Mouse (Mus musculus) megakaryocyte progenitor cell, adult 5-6 weeks (primary cell): ENCODE results near the gene Cacna1c. TPM values are rescaled to one million over a fixed set of nuclear protein-coding genes. Genes with fewer than 3 reads are reported as not detected.

Source experiments
- ATAC-seq: replicated peaks from 2 replicates; pipeline ENCODE4 v1.8.0; 2016; ENCODE audit warnings: mild to moderate bottlenecking, moderate TSS enrichment, inconsistent platforms; ENCODE audit not compliant: poor library complexity
- total RNA-seq, 2 experiments: library from RNA; stranded (forward) in 1 of 2; stranded (reverse) in 1 of 2; fragments of 157-497, 149-512 nt in 1 of 2; fragments of 200-1000 nt in 1 of 2; gene quantifications; 2 replicates each; pipeline versions ENCODE4 v1.2.3 to v1.2.4; 2015 to 2017

Cacna1c gene
- total RNA-seq, 2 experiments from 2014 or later = not detected

DNA sequence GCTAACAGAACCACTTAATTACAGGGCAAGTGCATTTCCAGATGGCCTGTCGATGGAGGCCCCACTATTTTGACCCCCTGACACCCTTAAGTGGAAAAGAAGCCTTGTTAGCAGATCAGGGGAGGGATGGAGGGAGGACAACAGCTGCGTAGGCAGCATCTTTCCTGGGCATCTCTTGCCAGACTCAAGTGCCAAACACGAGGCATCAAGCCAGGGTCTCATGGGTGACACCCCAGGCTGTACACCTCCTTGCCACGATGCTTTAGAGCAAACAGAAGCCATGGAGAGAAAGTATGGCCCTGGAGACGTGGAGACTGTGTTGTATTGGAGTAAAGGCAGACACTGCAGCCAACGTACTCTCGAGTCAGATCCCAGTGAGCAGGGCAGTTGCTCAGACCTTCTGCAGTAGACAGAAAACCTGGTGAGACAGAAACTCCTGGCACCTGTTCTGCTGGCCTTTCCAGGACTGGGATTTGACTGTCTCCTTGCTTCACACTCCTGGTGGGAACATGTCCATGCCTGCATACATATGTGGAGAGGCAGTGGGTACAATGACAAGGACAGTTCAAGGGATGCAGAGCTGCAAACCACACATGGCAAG, 325.9 kb downstream of the Cacna1c start:
- no peak for ATAC-seq

DNA sequence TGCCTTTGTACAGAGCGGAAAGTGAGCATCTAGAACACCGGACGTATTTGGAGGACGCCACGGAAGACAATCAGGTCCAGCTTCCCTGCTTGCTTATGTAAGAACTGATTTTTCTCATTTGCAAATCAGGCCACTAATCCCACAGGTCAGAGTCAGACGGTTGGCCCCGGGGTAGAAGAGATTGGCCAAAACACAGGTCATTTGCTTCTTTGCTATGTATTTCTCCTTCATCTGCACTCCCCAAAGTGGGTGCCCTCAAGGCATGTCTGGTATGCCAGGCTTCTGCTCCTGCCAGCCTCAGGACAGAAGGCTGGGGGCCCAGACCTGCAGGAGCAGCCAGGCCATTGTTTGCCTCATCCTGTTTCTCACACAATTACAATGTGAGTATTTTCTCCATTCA, 328.8 kb downstream of the Cacna1c start:
- ATAC-seq = no peak

DNA sequence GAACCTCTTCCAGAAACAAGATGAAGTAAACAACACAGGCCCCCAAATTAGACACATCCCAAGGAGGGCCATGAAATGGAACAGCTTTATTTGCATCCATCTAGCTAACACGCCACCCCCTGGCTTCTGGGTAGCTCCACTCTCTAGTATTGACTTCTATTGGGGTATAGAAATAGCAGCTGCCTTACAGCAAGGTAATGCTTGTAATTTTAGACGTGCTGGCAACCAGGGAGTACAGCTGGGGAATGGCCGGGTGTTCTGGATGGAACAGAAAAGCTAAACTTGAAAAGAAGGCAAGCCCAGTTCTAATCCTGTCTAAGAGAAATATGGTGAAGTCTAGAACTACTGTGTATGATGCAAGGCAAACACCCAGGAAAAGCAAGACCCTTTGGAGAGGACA, 329.3 kb downstream of the Cacna1c start:
- ATAC-seq = no peak

DNA sequence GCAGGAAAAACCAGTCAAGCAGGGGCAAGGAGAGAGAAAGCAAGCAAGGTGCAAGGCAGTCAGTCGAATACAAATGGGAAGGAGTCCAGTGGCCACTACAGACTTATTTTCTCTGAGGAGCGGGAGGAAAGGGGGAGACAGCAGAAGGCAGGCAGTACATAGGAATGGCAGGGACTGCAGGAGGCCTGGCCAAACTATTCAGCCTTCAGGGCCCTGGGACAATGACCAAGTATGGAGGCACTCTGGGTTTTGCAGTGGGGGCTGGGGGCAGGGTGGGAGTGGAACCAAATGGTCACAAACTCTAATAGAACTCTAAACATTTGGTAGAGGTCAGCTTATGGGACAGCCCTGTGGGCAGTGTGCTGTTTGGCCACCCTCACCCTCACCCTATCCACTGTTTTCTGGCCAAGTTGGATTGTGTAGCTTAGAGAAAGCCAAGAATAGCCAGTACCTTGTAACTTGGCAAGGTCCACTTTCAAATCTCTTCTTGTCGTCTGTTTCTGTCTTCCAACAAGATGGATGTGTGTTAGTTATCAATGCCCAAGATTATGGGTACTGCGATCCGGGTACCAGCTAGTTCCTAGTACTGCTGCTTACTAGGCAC, 330.3 kb downstream of the Cacna1c start:
- ATAC-seq = no peak

DNA sequence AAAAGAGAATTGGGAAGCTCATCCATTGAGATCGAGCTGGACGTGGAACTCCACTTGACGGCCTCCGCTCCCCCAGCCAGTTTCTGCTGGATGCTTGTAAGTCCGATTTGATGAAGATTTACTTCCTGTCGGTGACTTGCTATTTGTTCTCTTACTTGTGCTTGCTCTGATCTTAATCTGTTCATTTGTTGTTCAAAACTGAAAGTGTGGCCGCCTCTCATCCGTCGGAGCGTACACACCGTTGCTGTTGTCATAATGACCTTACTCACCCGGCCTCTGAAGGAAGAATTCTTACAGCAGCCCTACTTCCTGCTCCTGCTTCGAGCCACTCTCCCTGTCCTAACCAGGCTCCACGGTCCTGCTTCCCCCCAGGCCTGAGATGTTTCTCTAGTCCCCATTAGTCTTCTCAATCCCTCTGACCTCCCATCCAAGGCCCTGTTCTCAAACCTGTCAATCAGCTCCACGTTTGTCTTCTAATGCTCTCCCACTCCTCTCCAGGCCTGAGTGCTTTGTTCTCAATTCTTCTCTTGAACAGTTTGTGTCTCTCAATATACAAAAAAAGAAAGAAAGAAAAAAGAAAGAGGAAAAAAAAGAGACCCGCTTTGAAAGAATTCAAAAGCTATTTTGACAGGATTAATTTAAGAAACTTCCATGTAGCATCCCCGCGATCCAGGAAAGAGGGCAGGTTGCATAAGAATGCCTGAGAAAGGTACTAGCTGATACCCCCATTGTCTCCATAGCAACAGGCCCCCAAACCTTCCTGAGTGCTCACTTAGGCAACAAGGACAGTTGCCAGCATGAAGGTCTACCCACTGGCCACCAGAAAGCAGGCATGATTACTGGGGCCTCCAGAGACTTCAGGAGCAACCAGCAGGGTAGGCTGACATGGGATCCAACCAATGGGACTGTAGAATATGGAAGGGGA, 331.3 kb downstream of the Cacna1c start:
- no peak for ATAC-seq

DNA sequence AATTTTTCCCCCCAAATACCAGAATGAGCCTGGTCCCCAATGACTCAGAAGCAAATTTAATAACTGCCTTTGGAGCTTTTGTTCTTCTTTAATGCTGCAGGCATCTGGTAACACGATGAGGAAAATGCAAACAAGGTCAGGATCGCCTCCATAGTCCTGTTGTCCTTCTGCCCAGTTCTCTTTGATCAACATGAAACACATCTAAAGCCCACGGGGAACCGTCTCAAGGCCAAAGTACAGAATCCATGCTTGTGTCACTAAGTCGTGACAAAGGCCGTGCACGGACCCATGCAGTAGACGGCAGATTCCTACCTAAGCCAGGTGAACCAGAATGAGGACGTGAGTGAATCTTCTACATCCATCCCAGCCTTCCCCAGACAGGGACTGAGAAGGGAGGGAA, 333.5 kb downstream of the Cacna1c start:
- no peak for ATAC-seq

DNA sequence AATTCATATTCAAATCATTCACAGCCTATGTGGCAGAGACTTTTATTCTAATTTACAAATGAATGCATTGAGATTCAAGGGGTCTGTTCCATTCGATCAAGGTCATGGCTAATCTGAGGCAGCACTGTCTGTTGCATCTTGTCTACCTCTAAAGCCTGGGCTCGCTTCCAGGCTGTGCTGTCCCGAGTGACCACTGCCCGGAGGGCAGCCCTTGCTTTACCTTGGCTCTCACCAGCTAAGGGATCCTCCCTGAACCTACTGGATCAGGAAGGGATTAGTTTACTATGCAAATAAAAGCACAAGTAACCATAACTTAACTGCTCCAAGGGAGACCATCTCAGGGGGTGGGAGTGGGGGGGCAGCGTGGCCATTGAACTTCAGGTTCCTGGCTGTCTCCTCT, 334.1 kb downstream of the Cacna1c start:
- ATAC-seq = no peak

DNA sequence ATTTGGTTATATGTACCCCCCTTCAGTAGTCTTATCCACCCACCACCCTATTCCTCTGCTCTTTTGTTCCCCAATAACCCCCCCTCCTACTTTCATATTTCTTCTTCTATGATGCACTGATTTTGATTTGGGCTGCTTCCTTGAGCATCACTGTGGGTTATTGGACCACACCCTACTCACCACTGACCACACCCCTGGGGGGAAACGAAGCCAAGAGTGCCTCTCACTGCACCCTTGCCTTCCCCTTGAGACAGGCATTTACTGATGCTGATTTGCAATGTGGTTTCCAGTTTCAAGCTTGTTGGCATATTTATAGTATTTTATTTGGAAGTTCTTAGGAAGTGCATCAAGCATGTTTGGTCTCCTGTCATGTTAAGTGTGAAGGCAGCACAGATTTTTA, 337.8 kb downstream of the Cacna1c start:
- ATAC-seq = no peak

DNA sequence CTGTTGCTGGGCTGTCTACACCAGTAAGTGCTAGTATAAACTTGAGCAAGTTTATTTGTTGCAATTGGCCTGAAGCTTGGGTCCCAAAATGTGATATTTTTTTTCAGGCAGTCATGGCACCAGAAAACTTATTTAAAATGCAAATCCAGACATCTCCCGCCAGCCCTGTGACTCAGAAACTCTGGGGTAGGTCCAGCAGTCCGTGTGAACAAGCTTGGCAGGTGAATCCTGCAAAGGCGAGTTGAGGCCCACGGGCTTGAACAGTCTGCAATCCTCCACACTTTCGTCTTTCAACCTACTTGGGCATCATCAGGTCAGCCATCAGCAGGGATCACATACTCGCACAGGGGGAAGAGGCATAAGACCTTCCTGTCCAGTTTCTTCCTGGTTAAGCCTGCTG, 344.1 kb downstream of the Cacna1c start:
- ATAC-seq = no peak

DNA sequence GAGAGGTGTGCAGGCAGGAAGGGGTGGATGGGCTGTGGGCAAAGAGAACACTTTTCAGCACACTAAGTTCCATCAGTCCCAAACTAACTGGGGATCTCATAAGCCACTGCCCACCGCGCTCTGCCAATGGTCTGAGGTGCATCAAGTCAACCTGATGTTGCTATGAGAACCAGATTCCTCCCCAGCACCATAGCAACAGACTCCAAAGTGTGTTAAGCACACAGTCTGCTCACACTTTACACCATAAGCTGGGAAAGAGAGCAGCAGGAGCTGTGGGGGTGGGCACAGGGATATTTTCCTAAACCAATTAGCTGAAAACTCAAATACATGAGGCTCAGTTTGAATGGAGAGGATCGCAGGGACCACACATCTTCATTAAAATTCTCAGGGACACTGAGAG, 345.1 kb downstream of the Cacna1c start:
- ATAC-seq = no peak

DNA sequence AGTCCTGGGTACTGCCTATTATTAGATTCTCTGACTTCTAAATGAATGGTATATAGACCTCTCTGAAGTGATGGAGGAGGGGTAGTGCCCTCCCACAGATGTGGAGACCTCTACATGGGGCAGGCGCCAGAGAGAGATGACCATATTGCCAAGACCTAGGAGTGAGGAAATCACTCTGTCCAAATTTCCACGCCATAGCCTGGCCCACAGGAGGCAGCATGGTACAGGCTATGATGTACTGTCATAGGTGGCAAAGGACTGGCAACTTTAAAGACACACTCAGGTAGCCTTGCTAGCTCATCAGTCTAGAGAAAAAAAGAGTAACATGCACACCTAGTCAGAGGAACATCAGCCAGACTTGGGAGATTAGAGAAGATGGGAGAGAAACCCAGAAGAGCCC, 347.6 kb downstream of the Cacna1c start:
- ATAC-seq = no peak

DNA sequence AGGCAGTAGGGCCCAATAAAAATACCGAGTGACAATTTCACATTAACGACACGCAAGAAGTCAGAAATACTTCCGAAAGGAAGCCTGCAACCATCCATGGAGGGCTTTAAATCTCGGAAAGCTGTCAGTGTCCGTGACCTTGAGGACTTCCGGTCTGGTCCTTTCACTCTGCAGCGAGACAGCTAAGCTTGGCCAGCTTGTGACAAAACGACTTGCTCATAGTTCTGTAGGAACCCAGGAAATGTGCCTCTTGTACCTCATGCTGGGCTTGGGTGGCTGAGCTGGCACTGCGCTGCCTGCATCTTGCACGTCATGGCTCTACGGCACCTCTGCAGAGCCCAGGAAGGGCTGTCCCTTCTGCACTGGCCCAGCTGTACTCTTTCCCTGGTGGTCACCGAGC, 348.5 kb downstream of the Cacna1c start:
- ATAC-seq = no peak

DNA sequence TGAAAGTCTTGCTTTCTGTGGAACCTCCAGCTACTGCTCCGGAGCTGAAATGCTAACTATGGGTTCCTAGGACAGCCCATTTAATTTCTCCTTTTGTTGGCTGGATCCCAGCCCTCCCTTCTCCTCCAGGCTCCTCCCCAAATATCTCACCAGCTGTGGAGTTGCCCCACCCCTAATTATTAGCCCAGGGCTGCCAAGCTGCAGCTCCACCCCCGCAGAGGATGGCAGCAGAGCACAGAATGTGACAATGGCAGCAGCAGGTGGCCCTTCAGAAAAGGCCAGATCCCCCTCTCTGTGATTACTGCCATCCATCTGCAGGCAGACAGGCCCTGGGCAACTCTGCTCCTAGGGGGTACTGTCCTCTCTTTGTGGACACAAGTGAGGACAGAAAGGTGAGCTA, 350.4 kb downstream of the Cacna1c start:
- ATAC-seq = peak; percentile 96

DNA sequence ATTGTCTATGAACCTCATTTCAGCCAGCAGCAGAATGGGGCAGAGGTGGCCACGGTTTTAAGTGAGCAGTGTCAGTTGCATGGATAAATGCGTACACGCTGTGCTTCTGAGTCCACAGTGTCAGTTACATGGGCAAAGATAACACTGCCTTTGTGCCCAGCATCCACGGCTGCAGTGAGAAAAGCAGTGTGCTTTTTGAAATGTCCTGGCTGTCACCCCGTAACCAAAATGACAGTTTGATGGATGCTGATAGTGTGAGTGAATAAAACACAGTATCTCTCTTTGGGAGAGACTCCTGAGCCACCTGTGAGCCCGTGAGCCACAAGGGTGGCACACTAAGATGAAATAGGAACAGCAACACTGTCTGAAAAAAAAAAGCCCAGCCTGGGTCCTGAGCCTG, 351.0 kb downstream of the Cacna1c start:
- ATAC-seq = peak; percentile 47; the same call in 1 of the 2 replicates

DNA sequence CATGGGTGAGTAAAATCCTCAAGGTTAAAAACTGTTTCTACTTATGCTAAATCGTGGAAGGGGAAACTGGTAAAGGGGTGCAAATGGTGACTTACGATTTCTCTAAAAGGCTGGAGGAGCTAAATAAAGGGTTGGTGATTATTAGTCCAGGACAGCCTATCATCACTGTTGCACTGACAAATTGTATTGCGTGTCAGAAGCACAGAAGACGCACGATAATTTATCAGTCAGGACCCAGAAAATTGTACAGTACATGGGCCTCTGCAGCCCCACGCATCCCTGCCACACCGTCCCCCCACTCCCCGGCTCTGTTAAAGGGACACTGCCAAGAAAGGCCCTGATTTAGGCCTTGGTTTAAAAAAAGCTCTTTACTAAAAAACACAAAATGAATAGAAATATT, 352.7 kb downstream of the Cacna1c start:
- ATAC-seq = no peak

DNA sequence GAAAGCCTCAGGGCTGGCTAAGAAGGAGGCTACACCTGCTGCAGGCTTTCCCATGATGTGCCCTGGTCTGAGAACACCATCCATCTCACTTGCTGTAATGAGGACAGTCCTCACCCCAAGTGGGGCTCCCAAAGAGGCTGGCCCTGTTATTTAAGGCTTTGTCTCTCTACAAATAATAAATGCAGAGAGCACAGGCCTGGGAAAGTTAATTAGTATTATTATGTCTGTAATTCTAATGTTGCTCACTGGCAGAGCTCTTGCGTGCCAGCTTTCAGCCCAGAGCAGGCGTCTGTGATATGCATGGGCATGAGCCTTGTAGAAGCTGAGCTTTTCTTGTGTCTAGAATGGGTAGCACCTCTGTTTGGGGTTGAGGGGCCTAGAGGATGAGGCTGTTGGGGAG, 354.3 kb downstream of the Cacna1c start:
- no peak for ATAC-seq

DNA sequence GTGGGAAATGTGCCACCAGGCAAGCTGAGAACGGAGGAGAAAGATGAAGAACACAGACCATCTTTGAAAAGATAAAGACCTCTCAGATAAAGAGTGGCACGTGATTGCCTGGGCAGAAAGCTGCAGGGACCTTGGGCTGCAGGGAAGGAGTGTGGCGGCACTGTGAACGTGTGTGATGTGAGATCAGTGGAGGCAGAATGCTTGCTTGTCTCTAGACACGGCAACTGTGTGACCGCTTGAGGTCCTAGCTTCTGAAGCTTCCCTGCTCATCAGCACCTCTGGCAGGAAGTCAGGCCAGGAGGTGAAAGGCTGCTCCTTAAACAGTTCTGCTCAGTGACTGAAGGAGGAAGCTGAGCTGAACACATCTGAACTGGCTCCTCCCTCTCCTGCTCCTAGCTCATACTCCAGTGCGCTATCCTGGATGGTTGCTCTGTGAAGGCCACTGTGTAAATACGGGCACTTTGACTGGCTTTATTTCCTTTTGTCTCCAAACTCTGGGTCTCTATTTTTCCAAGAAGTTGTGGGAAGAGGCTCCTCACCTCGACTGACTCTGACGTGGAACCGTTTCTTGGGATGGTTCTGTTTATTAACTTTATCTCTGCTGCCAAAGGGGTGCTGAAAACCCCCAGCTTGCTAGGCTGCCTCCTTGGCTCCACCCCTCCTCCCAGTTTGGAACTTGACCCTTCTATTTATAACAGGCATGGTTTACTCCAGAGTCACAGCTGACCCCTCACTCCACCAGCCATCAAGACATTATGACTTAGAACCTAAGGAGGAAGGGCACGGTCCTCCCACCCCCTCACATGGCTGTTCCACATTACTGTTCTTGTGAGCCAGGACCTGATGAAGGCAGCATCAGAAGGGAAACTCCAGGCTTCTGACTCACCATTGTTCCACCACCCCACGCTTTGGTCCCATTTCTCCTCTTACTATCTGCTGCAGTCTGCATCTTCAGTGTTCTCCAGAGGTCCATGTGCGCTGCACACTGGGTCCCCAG, 357.0 kb downstream of the Cacna1c start:
- peak; percentile 70 for ATAC-seq

DNA sequence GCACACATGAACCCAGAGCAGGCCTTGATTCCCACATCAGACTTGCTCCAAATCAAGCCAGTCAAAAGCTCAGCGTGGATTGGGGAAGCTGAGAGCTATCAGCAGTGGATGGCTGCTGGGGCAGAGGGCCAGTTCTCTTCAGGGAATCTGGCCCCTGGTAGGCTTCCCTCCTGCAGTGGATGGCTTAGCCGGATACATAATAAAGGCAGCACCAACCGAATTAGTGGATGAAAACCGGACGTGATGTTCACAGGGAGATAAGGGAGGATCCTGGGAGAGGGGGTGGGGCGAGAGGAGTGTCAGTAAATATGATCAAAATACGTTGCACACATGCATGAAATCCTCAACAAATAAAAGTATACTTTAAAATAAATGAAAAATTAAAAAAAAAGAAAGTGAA, 359.5 kb downstream of the Cacna1c start:
- ATAC-seq = no peak

DNA sequence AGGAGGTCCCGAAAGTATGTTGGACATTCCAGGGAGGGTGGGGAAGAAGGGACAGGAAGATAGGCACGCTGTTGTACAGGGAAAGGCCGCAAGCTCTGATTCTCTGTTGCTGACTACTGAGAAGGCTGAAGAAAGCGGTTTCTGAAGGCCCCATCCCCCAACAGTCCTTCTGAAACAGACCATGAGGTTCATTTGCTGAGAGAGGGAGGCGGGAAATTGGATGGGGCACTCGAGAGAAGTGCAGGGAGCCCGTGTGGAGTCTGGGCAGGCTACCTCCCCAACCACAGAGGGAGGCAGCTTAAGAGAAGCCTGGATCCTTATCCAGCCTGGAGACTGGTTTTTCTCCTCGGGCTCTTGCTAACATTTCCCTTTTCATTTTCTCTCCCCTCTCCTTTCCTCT, 362.2 kb downstream of the Cacna1c start:
- no peak for ATAC-seq

DNA sequence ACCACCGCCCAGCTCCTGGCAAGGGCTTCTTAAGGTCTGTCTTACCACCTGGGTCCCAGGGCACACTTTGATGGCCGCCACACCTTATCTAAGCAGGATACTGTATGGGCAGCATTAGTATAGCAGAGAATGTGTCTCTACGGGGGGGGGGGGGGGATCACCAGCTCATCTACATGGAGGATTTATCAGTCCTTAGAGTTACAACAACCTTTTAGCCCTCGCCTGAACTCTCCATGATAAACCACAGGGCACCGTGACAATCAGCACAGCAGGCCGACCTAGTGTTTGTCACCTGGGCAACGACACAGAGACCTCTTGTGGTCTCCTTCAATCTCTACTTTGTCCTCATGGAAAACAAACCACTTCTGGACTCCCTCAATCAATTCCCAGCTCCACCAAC, 363.2 kb downstream of the Cacna1c start:
- ATAC-seq = peak; percentile 40

DNA sequence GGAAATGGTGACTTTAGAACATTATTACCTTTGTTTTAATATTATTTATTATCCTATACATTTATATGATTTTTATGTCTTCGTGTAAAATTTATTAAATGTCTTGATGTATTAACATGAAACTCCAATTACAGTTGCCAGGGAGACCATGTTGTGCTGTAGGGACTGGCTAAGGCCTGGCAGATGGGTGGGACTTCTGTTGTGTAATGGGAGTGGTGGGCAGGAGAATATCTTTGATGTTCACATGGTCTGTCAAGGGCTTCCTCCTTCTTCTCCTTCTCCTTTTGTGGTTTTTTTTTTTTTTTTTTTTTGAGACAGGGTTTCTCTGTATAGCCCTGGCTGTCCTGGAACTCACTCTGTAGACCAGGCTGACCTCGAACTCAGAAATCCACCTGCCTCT, 363.6 kb downstream of the Cacna1c start:
- peak; percentile 45; the same call in 1 of the 2 replicates for ATAC-seq
